Mouse (Mus musculus) brain, embryonic 14.5 days (tissue): ENCODE data around the gene Nutf2. TPM values are rescaled to one million over a fixed set of nuclear protein-coding genes. Genes with fewer than 3 reads are reported as not detected.
"Not testable (repeated sequence)": the region's sequence is repeated elsewhere in the genome, so short reads cannot be mapped to it uniquely, and the experiment has no call there.

Experiments
- DNase-seq: peaks from one replicate; pipeline ENCODE4 v3.0.0-alpha.2; 2011; ENCODE audit warnings: low read depth
- CTCF ChIP-seq: fragments of 200-500 bp; IDR thresholded peaks from 2 replicates; pipeline ENCODE4 v1.5.1; 2012; ENCODE audit warnings: inconsistent platforms, mild to moderate bottlenecking, moderate library complexity, borderline replicate concordance; ENCODE audit not compliant: insufficient read depth, insufficient read length; ENCODE audit errors: extremely low read depth
- POLR2A ChIP-seq: fragments of 200-500 bp; IDR thresholded peaks from 2 replicates; pipeline ENCODE4 v1.6.1; 2012; ENCODE audit warnings: mild to moderate bottlenecking, inconsistent platforms, borderline replicate concordance; ENCODE audit not compliant: poor library complexity, insufficient read depth, insufficient read length, severe bottlenecking; ENCODE audit errors: extremely low read depth
- polyA plus RNA-seq: library from polyadenylated mRNA; depleted of rRNA; stranded (reverse); fragments of >200 nt; gene quantifications from 2 replicates; pipeline ENCODE4 v1.2.3, GENCODE M21; 2012; rRNA removed

The Nutf2 gene
- 190 and 196 TPM in 2 replicates for polyA plus RNA-seq

DNA sequence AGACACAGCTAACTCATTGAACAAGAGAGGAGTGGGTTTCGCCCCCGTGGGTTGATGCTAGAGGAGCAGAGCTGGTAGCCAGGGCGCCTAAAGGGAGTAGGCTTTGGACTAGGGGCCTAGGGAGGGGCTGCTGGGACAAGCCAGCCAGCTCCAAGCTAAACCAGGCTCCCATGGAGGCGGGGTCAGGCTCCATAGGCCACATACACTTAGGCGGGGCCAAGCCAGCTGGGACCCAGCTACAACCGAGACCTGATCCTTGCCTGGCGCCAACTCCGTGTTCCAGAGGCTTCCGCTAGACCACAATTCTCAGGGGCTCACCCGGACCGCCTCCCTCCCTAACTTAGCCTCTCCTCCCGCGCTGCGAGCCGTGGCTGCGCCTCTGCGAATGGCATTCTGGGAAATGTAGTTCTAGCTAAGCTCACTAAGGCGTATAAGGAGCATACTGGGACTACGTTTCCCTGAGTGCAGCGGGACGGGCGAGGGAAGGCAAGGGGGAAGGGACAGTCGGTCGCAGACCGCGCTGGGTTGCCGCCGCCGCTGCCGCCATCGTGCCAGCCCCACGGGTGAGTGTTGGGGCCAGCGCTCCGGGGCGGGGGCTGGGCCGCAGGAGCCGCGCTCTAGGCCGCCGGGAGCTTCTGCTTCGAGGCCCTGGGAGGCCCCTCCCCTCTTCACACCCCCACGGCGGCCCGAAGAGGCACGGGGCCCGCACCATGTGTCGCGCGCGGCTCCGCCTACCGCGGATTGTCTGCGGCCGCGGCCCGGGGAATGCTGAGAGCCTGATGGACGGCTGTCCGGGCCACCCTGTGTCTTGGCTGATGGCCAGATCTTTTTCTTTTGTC, at the start of gene Nutf2:
TSS of gene Nutf2 (plus strand) at position 438 of the 839 bp plus-strand sequence.
- DNase-seq: peak; percentile 99
- TF ChIP-seq POLR2A (peak; percentile 95), CTCF (no peak)

DNA sequence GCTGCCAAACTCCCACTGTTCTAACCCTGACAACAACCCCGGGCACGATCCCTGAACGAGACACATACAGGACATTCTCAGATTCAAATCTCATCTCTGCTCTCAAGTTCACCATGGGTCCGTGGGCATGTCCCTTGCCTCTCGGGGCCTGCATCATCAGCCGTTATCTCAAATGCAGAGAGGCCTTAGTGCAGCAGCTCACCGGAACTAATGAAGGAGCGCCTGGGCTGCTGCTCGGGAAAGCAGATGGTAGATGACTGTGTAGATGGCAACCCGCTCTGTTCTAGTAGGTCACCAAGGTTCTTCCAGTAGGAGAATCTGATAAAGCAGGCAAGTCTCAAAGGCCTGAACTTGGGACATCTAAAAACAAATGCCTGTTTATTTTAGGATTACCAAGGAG, 49.3 kb upstream of the Nutf2 start:
- no peak for DNase-seq
- TF ChIP-seq POLR2A (no peak), CTCF (no peak)

DNA sequence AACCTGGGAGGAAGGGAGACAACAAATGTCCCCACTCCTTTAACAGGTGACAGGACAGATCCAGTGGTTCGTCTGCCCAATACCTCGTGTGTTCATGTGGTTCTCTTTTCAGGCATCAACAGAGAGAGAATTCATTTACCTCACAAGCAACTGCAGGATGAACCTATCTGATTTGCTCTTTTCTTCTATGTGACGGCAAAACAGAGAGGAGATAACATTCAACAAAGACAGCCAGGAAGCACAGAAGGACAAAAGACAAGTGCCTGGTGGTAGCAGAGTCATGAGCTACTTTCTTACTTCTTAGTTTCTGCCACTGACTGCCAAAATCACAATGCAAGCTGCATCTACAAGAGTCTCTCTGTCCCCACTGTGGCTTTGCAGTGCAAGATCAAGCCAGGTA, 48.8 kb upstream of the Nutf2 start:
- TF ChIP-seq CTCF: no peak
- TF ChIP-seq POLR2A: no peak
- DNase-seq: no peak

DNA sequence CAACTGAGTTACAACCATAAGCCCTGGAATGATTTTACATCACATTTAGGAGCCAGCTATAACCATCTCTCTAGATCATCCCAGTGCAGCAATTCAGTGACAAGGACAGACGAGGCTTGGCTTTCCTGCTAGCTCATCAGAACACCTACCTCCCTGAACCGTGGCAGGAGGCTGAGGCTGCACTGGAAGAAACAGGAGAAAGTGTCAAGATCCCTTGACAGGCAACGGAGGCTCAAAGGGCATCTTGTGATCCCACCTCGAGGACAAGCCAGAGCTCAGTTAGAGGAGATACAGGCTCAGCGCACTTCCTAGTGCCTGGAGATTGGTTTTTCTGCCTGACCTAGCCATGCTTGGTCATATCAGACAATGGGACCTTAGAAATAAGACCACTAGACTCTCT, 47.9 kb upstream of the Nutf2 start:
- TF ChIP-seq POLR2A: no peak
- no peak for TF ChIP-seq CTCF
- DNase-seq: no peak

DNA sequence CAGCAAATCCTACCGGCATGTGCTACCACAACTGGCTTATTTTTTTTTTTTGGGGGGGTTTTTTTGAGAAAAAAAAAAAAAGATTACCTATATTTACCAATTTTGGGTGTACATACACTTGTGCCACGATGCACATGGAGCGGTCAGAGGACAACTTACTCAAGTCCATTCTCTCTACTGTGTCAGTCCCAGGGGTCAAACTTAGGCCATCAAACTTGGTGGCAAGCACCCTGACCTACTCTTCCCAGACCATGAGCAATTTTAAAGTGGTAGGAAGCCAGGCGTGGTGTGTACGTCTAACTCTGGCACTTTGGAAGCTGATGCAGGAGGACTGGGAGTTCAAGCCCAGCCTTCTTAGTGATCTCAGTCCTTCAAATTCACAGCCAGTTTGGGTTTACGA, 47.1 kb upstream of the Nutf2 start:
- no peak for DNase-seq
- TF ChIP-seq CTCF: no peak
- no peak for TF ChIP-seq POLR2A

DNA sequence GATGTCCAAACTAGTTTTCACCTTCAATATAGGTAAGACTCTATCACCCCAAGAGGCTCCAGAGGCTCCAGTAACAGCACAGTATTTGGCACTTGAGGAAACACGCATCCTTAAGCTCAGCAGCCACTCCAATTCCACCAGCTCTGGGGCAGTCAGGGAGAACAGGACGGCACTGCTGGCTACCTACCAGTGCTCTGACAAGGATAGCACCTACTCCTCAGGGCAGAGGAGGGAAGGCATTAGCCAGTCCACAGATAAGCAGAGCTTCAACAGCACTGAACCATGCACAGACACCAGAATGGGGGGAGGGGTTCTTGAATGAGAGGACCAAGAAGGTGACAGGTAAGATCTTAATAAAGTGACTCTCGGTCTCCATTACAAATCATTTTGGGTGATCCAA, 40.7 kb upstream of the Nutf2 start:
- no peak for TF ChIP-seq POLR2A
- no peak for TF ChIP-seq CTCF

DNA sequence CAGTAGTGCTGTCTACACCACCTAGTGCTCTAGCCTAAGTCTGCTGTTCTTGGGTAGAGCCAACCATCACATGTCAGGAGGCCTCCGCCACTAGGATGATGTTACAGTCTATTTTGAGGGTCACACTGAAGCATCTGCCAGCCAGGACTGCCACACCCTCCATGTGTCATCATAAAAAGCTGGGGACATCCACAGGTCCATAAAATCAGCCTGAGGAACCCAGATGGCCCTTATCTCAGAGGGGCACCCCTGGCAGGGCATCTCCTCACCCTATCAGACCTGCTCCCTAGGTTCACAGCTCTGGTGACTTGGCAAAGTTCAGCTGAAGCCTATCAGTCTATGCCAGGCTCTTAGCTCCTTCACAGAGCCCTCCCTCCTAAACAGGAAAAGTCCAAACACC, 39.5 kb upstream of the Nutf2 start:
- no peak for TF ChIP-seq CTCF

More for the DNA sequence above, 40.7 kb upstream of the Nutf2 start:
- no peak for DNase-seq

DNA sequence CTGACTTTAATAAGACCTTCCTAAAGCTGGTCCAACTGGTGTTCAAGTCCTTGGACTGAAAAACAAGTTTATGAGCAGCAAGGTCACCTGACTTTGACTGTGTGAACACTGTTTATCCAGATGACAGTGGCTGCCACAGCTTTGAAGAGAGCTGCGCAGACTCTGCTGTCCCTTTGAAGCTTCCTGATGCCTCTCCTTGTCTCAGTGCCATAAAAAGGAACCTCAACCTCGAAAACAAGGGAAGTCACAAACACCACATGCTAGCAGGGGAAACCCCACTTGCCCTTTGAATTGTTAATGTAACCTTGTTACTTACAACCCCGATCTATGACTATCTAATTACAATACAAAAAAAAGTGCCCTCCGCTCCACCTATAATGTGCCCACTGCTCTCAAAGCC, 34.9 kb upstream of the Nutf2 start:
- DNase-seq: no peak
- no peak for TF ChIP-seq POLR2A
- no peak for TF ChIP-seq CTCF

More for the DNA sequence above, 39.5 kb upstream of the Nutf2 start:
- DNase-seq: no peak

DNA sequence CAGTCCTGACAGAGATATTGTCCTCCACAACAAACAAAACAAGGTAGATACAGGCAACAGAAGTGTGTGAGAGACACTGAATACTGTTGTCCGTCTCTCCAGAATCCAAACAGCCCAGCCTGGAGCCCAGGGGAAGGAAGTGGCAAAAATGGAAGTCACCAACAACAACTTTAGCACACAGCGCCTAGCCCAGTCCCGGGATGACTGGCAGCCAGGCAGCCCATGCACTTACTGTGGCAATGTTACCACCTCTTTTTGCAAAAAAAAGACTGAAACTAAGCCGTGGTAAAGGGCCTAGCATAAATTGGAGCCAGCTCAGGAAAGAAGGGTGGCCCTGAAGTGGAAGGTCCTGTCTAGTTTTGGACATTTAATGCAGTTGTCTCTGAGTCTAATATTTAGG, 34.0 kb upstream of the Nutf2 start:
- peak; percentile 5 for DNase-seq
- TF ChIP-seq CTCF (no peak), POLR2A (no peak)

DNA sequence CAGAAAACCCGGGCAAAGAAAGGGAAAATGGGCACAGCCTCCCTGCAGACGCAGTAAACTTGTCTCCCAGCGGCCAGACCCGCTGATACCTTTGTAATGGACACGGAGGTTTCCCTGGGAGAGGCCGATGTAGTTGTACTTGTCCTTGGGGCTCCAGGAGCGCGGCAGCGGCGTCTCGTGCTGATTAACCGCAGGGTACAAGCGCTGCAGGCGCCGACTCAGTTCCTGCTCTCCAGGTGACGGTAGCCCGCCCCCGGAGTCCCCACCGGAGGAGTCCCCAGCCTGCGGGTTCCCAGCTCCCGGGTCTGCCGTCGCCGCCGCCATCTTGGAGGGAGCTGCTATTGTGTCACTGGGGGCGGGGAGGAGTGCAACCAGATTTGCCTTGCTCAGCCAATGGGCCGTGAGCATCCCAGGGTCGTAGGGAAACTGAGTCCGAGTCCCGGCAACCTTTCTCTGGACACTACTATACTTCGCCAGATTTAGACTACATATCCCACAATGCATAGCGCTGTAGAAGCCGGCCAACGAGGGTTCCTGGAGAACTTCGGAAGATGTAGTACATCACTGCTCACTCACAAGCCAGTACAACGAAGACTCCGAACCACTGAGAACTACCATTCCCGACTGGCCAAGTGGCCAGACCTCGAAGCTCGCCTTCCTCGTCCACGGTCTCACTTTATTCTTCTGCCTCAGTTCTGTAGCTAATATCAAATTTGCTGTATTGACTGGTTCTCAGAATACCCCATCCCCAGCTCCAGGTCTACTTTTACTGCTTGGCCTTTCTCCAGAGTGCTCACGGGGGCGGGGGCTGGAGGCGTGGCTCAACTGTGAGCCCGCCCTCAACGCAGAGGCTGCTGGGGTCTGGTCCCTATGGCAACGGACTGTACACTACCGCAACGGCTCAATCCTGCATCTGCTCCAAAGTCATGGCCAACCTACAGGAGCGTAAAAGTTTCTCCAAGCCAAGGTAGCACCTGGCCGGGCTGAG, 33.2 kb upstream of the Nutf2 start, which contains the start of the genes Ranbp10 and Tsnaxip1:
TSS of gene Ranbp10 (minus strand) at position 490 of the 988 bp plus-strand sequence.
TSS of gene Tsnaxip1 (plus strand) at position 871 of the 988 bp plus-strand sequence.
- TF ChIP-seq POLR2A (peak; percentile 74; the same call in 1 of the 2 replicates), CTCF (no peak)
- DNase-seq: peak; percentile 100

DNA sequence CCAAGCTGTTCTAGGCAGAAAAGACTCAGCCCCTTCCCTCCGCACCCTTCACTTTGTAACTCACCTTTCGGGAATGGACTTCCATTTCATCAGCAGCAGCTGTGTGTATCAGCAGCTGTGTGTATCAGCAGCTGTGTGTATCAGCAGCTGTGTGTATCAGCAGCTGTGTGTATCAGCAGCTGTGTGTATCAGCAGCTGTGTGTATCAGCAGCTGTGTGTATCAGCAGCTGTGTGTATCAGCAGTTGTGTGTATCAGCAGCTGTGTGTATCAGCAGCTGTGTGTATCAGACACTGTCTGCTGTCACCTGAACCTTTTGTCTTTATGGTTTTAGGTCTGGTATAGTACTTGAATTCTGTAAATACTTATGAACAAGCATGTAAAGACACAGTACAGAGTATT, 26.6 kb upstream of the Nutf2 start:
- not testable (repeated sequence) for DNase-seq
